Mouse (Mus musculus): ENCODE measurements around the gene Ddx49. TPM values are rescaled to one million over a fixed set of nuclear protein-coding genes. Genes with fewer than 3 reads are reported as not detected.

Ddx49 gene
- polyA plus RNA-seq, 1 experiment = 41.5 TPM

DNA sequence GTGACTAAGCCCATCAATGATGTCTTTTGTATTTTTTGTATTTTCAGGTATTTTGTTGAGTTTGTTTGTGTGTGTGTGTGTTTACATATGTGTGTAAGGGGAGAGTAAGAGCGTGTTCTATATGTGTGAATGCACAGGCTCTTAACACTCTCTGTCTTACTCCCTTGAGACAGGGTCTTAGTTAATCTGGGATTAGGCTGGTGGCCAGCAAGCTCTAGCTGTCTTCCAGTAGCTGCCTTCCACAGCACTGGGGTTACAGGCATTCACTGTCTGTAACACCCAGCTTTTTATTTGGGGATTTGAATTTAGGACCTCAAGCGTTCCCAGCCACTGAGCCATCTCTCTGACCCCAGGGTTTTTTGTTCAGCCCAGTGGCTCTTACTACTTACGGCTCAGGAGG, 54.4 kb downstream of the Ddx49 start:
- no peak for TF ChIP-seq GATA1 (IDR thresholded peaks at IDR 0.05; ENCODE audit: low read length)

DNA sequence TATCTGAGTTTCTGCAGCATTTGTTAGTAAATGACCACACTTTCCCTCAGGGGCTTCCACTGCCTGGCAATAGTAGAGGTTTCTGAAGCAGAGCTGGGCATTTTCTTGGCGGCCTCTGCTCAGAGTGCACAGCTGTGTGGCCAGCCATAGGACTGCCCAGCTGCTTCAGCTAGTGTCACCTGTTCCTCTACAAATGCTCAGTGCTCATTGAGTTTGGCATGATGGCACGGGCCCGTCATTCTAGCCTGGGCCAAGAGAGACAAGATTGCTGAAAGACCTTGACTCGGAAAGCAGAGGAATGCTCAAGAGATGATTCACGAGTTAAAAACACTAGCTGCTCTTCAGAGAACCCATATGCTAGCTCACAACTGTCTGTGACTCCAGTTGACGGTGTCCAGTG, 55.7 kb downstream of the Ddx49 start:
- TF ChIP-seq GATA1 (IDR thresholded peaks at IDR 0.05; ENCODE audit: low read length) = no peak

Other genes with a start within 250 kb of the Ddx49 start
- 0.08 TPM in 1 of 2 replicates, not detected in the other for gene Tm6sf2, start 229.6 kb downstream of the Ddx49 start, polyA plus RNA-seq (2012)
- gene Hapln4, start 219.0 kb downstream of the Ddx49 start, polyA plus RNA-seq (2012) = not detected in 2 replicates
- not detected in 2 replicates for gene Ncan, start 181.6 kb downstream of the Ddx49 start, polyA plus RNA-seq (2012)
- 17.2 and 17.9 TPM in 2 replicates for gene Nr2c2ap, start 171.2 kb downstream of the Ddx49 start, polyA plus RNA-seq (2012)
- 3.2 and 6.5 TPM in 2 replicates for gene Rfxank, start 163.3 kb downstream of the Ddx49 start, polyA plus RNA-seq (2012)
- 20.5 and 52.7 TPM in 2 replicates for gene Borcs8, start 163.0 kb downstream of the Ddx49 start, polyA plus RNA-seq (2012)
- gene Mef2b, start 162.8 kb downstream of the Ddx49 start, polyA plus RNA-seq (2012) = 2.7 and 3.6 TPM in 2 replicates
- gene Tmem161a, start 130.1 kb downstream of the Ddx49 start, polyA plus RNA-seq (2012) = 130 and 149 TPM in 2 replicates
- 18.7 and 20.1 TPM in 2 replicates for gene Slc25a42, start 90.2 kb downstream of the Ddx49 start, polyA plus RNA-seq (2012)
- gene Sugp2, start 68.3 kb downstream of the Ddx49 start, polyA plus RNA-seq (2012) = 21.8 and 26.2 TPM in 2 replicates
- 24.5 and 26.2 TPM in 2 replicates for gene Armc6, start 68.0 kb downstream of the Ddx49 start, polyA plus RNA-seq (2012)
- gene Homer3, start 19.7 kb downstream of the Ddx49 start, polyA plus RNA-seq (2012) = 34.3 and 37.1 TPM in 2 replicates
- gene Cope, start within 50 bp of the Ddx49 start, polyA plus RNA-seq (2012) = 311 and 375 TPM in 2 replicates
- not detected in 2 replicates for gene Cers1, start 13.3 kb upstream of the Ddx49 start, polyA plus RNA-seq (2012)
- not detected in 2 replicates for gene Gdf1, start 27.3 kb upstream of the Ddx49 start, polyA plus RNA-seq (2012)
- gene Upf1, start 50.8 kb upstream of the Ddx49 start, polyA plus RNA-seq (2012) = 126 and 139 TPM in 2 replicates
- 0.28 and 0.29 TPM in 2 replicates for gene Comp, start 71.1 kb upstream of the Ddx49 start, polyA plus RNA-seq (2012)
- 25.8 and 29.6 TPM in 2 replicates for gene Crtc1, start 137.1 kb upstream of the Ddx49 start, polyA plus RNA-seq (2012)
- gene Klhl26, start 174.5 kb upstream of the Ddx49 start, polyA plus RNA-seq (2012) = 10.0 and 10.8 TPM in 2 replicates
- gene Tmem59l, start 184.9 kb upstream of the Ddx49 start, polyA plus RNA-seq (2012) = not detected in 2 replicates
- gene Crlf1, start 190.7 kb upstream of the Ddx49 start, polyA plus RNA-seq (2012) = not detected in 2 replicates
- gene Rex1bd, start 204.3 kb upstream of the Ddx49 start, polyA plus RNA-seq (2012) = 264 and 347 TPM in 2 replicates
- gene Uba52, start 208.3 kb upstream of the Ddx49 start, polyA plus RNA-seq (2012) = 421 and 1,202 TPM in 2 replicates
- 1,137 and 1,401 TPM in 2 replicates for gene Fkbp8, start 225.2 kb upstream of the Ddx49 start, polyA plus RNA-seq (2012)
- 41.4 and 54.9 TPM in 2 replicates for gene Kxd1, start 225.5 kb upstream of the Ddx49 start, polyA plus RNA-seq (2012)
- 50.0 and 51.6 TPM in 2 replicates for gene Ell, start 237.0 kb upstream of the Ddx49 start, polyA plus RNA-seq (2012)

Measured in G1E-ER4 (cell line).